Mouse (Mus musculus) bone marrow, adult 2 months (tissue): ENCODE measurements around the gene L3hypdh. TPM values are rescaled to one million over a fixed set of nuclear protein-coding genes. Genes with fewer than 3 reads are reported as not detected.
"Not testable (repeated sequence)": the region's sequence is repeated elsewhere in the genome, so short reads cannot be mapped to it uniquely, and the experiment has no call there.

Source experiments
- H3K27ac ChIP-seq: fragments of 200-500 bp; 2 replicates; pipeline ENCODE4 v1.5.1; 2012; ENCODE audit warnings: low read depth, mild to moderate bottlenecking, control low read depth, inconsistent platforms, low read length; ENCODE audit not compliant: control insufficient read depth, poor library complexity, insufficient read depth
- H3K4me1 ChIP-seq: fragments of 200-500 bp; 2 replicates; pipeline ENCODE4 v1.6.1; 2011; ENCODE audit warnings: low read length; ENCODE audit not compliant: control insufficient read depth, insufficient read depth
- H3K4me3 ChIP-seq: fragments of 200-500 bp; replicated peaks from 2 replicates; pipeline ENCODE3; 2011; ENCODE audit warnings: mild to moderate bottlenecking, low read depth, low read length, control low read depth; ENCODE audit not compliant: control insufficient read depth
- CTCF ChIP-seq: fragments of 200-500 bp; IDR thresholded peaks from 2 replicates; pipeline ENCODE4 v1.5.1; 2011; ENCODE audit warnings: low read length, control low read depth; ENCODE audit not compliant: control insufficient read depth, insufficient read depth
- POLR2A ChIP-seq: fragments of 200-500 bp; IDR thresholded peaks from 2 replicates; pipeline ENCODE4 v1.6.1; 2011; ENCODE audit warnings: low read depth, mild to moderate bottlenecking, control low read depth, low read length, borderline replicate concordance; ENCODE audit not compliant: control insufficient read depth
- WGBS: fragments of 180-500 bp; shearing (Covaris S2); methylation state at CpG from one replicate; pipeline ENCODE4 v1.1.7; 2018; 5-methylcytosine and 5-hydroxymethylcytosine counted together
- polyA plus RNA-seq: library from polyadenylated mRNA; stranded (reverse); fragments of >200 nt; gene quantifications from 2 replicates; pipeline ENCODE4 v1.2.4, GENCODE M21; 2011; ENCODE audit warnings: low replicate concordance; ENCODE audit not compliant: missing spikeins, insufficient read depth, insufficient read length

The L3hypdh gene
- polyA plus RNA-seq, 1 experiment = 1.6 TPM

GRCm38 (mm10) chr12:72069626-72070326, 15.5 kb downstream of the L3hypdh start:
- 11% methylated on average over 40 of the region's 40 CpGs for WGBS
- TF ChIP-seq CTCF (no peak), POLR2A (no peak; the same call in 1 of the 2 replicates)
- no peak overlapping the region for H3K27ac ChIP-seq
- peak overlapping the region; percentile 21 for H3K4me3 ChIP-seq
- H3K4me1 ChIP-seq = no peaks in the 10 kb centered on the region

GRCm38 (mm10) chr12:72057780-72058179, 27.5 kb downstream of the L3hypdh start:
- H3K4me1 ChIP-seq = no peaks in the 10 kb centered on the region
- H3K4me3 ChIP-seq = no peak overlapping the region
- no peak overlapping the region for H3K27ac ChIP-seq
- TF ChIP-seq CTCF (no peak), POLR2A (no peak)
- WGBS = 88% methylated on average over 1 of the region's 1 CpGs

- Histone ChIP-seq H3K27ac (no peak overlapping the region), H3K4me3 (no peak overlapping the region), H3K4me1 (no peaks in the 10 kb centered on the region)
- WGBS = 63% methylated on average over 6 of the region's 6 CpGs
- no peak for TF ChIP-seq POLR2A
- no peak for TF ChIP-seq CTCF
These were observed 31.4 kb downstream of the L3hypdh start for GRCm38 (mm10) chr12:72053851-72054250.

GRCm38 (mm10) chr12:72053303-72053702, 31.9 kb downstream of the L3hypdh start:
- TF ChIP-seq POLR2A = no peak
- TF ChIP-seq CTCF = no peak
- Histone ChIP-seq H3K4me3 (no peak overlapping the region), H3K27ac (no peak overlapping the region), H3K4me1 (no peaks in the 10 kb centered on the region)
- 36% methylated on average over 6 of the region's 6 CpGs for WGBS

GRCm38 (mm10) chr12:72052571-72052970, 32.7 kb downstream of the L3hypdh start:
- no peaks in the 10 kb centered on the region for H3K4me1 ChIP-seq
- no peak for TF ChIP-seq POLR2A
- TF ChIP-seq CTCF = no peak
- H3K4me3 ChIP-seq = no peak overlapping the region
- H3K27ac ChIP-seq = no peak overlapping the region
- 81% methylated on average over 6 of the region's 6 CpGs for WGBS

GRCm38 (mm10) chr12:72050821-72051220, 34.4 kb downstream of the L3hypdh start:
- Histone ChIP-seq H3K4me3 (no peak overlapping the region), H3K4me1 (no peaks in the 10 kb centered on the region), H3K27ac (no peak overlapping the region)
- TF ChIP-seq CTCF = no peak
- TF ChIP-seq POLR2A = no peak
- WGBS = 78% methylated on average over 4 of the region's 4 CpGs

GRCm38 (mm10) chr12:72050156-72050555, 35.1 kb downstream of the L3hypdh start:
- not testable (repeated sequence) for H3K4me3 ChIP-seq, H3K4me1 ChIP-seq, H3K27ac ChIP-seq
- 86% methylated on average over 5 of the region's 5 CpGs for WGBS

GRCm38 (mm10) chr12:72047513-72047912, 37.7 kb downstream of the L3hypdh start:
- no peak overlapping the region for H3K4me3 ChIP-seq
- H3K27ac ChIP-seq = no peak overlapping the region
- WGBS = 2% methylated on average over 2 of the region's 2 CpGs
- TF ChIP-seq POLR2A (no peak), CTCF (no peak)
- no peaks in the 10 kb centered on the region for H3K4me1 ChIP-seq

GRCm38 (mm10) chr12:72041238-72041637, 44.0 kb downstream of the L3hypdh start:
- H3K4me3 ChIP-seq = no peak overlapping the region
- 79% methylated on average over 3 of the region's 3 CpGs for WGBS

More at GRCm38 (mm10) chr12:72041238-72041637, 44.0 kb downstream of the L3hypdh start:
- Histone ChIP-seq H3K27ac (no peak overlapping the region), H3K4me1 (no peaks in the 10 kb centered on the region)
- TF ChIP-seq CTCF (no peak), POLR2A (no peak)
